9 mouse cellular contexts compared by ENCODE assay signal in genomic region chr1:131119026-131119425, GRCm38 (mm10). TPM values are rescaled to one million over a fixed set of nuclear protein-coding genes. Genes with fewer than 3 reads are reported as not detected.
DNase-seq lines count a peak whose midpoint lies in the region; ATAC-seq and TF ChIP-seq lines count a peak whose summit lies in the region.
"Had no signal": no experiment of that assay in that cellular context is flagged by ENCODE, and none has a peak within 500 bp of the region (broad histone marks: within the 10 kb centered on the region; RNA-seq: fewer than 3 reads in every experiment).

No protein-coding gene starts in this region.

- no peak for TF ChIP-seq POLR2A in liver, adult 2 months (IDR thresholded peaks at IDR 0.05; ENCODE audit: extremely low read depth, insufficient read depth, low read length)
- no peak for TF ChIP-seq POLR2A in small intestine, adult 2 months (IDR thresholded peaks at IDR 0.05; ENCODE audit: low read depth, low read length)

- no peak overlapping the region for H3K9ac ChIP-seq in intestine, postnatal 0 days (ENCODE audit: low read depth, low read length)
- no peak overlapping the region for H3K9ac ChIP-seq in intestine, embryonic 15.5 days
- no peak overlapping the region for H3K9ac ChIP-seq in liver, adult 2 months (ENCODE audit: low read depth, low read length)
- H3K9ac ChIP-seq: limb, embryonic 12.5 days had no signal

- peak; percentile 50 for DNase-seq in NIH3T3 (ENCODE audit: low read depth)
- peak; percentile 65 for DNase-seq in liver, adult 2 months (ENCODE audit: extremely low read depth, low read depth, low spot score)
- no peak for DNase-seq in layer of hippocampus, postnatal 14 days (ENCODE audit: low spot score in 2 of 2)
- DNase-seq in layer of hippocampus, adult 18-20 months (ENCODE audit: low spot score in 2 of 2): no peak
- no peak for DNase-seq in left cerebral cortex, adult 9 months (ENCODE audit: low spot score in 2 of 2)

- no peaks in the 10 kb centered on the region for H3K79me2 ChIP-seq in liver, adult 2 months (ENCODE audit: control insufficient read depth, insufficient read depth, low read length)

- TF ChIP-seq CTCF in intestine, postnatal 0 days (IDR thresholded peaks at IDR 0.05; ENCODE audit: low read depth): peak; percentile 69
- TF ChIP-seq CTCF in liver, adult 2 months (IDR thresholded peaks at IDR 0.05; ENCODE audit: low read depth, low read length): peak; percentile 74
- peak; percentile 47; the same call in 1 of the 2 replicates for TF ChIP-seq CTCF in small intestine, adult 2 months (IDR thresholded peaks at IDR 0.05; ENCODE audit: extremely low read depth, insufficient read length, insufficient replicate concordance, low read depth, low read length)

- H3K4me3 ChIP-seq in intestine, postnatal 0 days (ENCODE audit: low read depth, low read length): no peak overlapping the region
- no peak overlapping the region for H3K4me3 ChIP-seq in intestine, embryonic 15.5 days (replicated peaks)
- H3K4me3 ChIP-seq in liver, adult 2 months (ENCODE audit: insufficient read depth, low read depth, low read length): no peak overlapping the region
- H3K4me3 ChIP-seq in small intestine, adult 2 months (ENCODE audit: low read depth, low read length): no peak overlapping the region
- H3K4me3 ChIP-seq: limb, embryonic 12.5 days had no signal

- H3K27me3 ChIP-seq in intestine, postnatal 0 days (replicated peaks; ENCODE audit: control insufficient read depth, insufficient read depth, low read length): no peaks in the 10 kb centered on the region
- H3K27me3 ChIP-seq in intestine, embryonic 15.5 days (replicated peaks): no peaks in the 10 kb centered on the region
- no peaks in the 10 kb centered on the region for H3K27me3 ChIP-seq in liver, adult 2 months (ENCODE audit: control insufficient read depth, insufficient read depth, low read length)
- H3K27me3 ChIP-seq in small intestine, adult 2 months (ENCODE audit: control insufficient read depth, insufficient read depth, low read length): no peaks in the 10 kb centered on the region

- no peaks in the 10 kb centered on the region for H3K9me3 ChIP-seq in intestine, postnatal 0 days (ENCODE audit: control insufficient read depth)
- no peaks in the 10 kb centered on the region for H3K9me3 ChIP-seq in intestine, embryonic 15.5 days
- H3K9me3 ChIP-seq: limb, embryonic 12.5 days had no signal

- WGBS in intestine, postnatal 0 days: 66% methylated on average over 2 of the region's 2 CpGs
- 82% methylated on average over 2 of the region's 2 CpGs for WGBS in intestine, embryonic 15.5 days
- 51% methylated on average over 2 of the region's 2 CpGs for WGBS in liver, adult 2 months
- WGBS in small intestine, adult 2 months: 50% methylated on average over 2 of the region's 2 CpGs

- no peak overlapping the region for H3K27ac ChIP-seq in intestine, postnatal 0 days (ENCODE audit: low read depth, low read length)
- no peak overlapping the region for H3K27ac ChIP-seq in intestine, embryonic 15.5 days
- no peak overlapping the region for H3K27ac ChIP-seq in liver, adult 2 months (replicated peaks; ENCODE audit: insufficient read depth, low read depth, low read length)
- H3K27ac ChIP-seq in small intestine, adult 2 months (ENCODE audit: insufficient read depth, low read depth, low read length): no peak overlapping the region
- H3K27ac ChIP-seq: limb, embryonic 12.5 days had no signal

- H3K4me2 ChIP-seq in intestine, postnatal 0 days (replicated peaks; ENCODE audit: low read depth): no peak overlapping the region
- no peak overlapping the region for H3K4me2 ChIP-seq in intestine, embryonic 15.5 days (replicated peaks)
- H3K4me2 ChIP-seq: limb, embryonic 12.5 days had no signal

- H3K4me1 ChIP-seq in intestine, postnatal 0 days (replicated peaks; ENCODE audit: control insufficient read depth, insufficient read depth, low read length): no peaks in the 10 kb centered on the region
- H3K4me1 ChIP-seq in intestine, embryonic 15.5 days (replicated peaks): 0 out of 2 replicates have a peak, but pooled peaks cover 3% of the 10 kb centered on the region
- no peaks in the 10 kb centered on the region; the same call in 1 of the 2 replicates for H3K4me1 ChIP-seq in liver, adult 2 months (ENCODE audit: control insufficient read depth, insufficient read depth, low read length)
- peaks cover 9% of the 10 kb centered on the region; the same call in 1 of the 2 replicates for H3K4me1 ChIP-seq in small intestine, adult 2 months (ENCODE audit: control insufficient read depth, insufficient read depth, insufficient read length, low read length)
- H3K4me1 ChIP-seq: limb, embryonic 12.5 days had no signal

- ATAC-seq in intestine, postnatal 0 days: no peak
- ATAC-seq in intestine, embryonic 15.5 days: no peak

- no peaks in the 10 kb centered on the region for H3K36me3 ChIP-seq in intestine, postnatal 0 days (ENCODE audit: control insufficient read depth, insufficient read depth)
- no peaks in the 10 kb centered on the region for H3K36me3 ChIP-seq in intestine, embryonic 15.5 days
- H3K36me3 ChIP-seq in liver, adult 2 months (ENCODE audit: control insufficient read depth, insufficient read depth, low read length): no peaks in the 10 kb centered on the region
- H3K36me3 ChIP-seq in small intestine, adult 2 months (ENCODE audit: control insufficient read depth, insufficient read depth, low read length): no peaks in the 10 kb centered on the region
- H3K36me3 ChIP-seq: limb, embryonic 12.5 days had no signal

RNA-seq across cellular contexts. Expression of gene Dyrk3, which starts 19.1 kb away (rescaled TPM):
- 0.54 and 0.80 TPM in 2 replicates for polyA plus RNA-seq in intestine, postnatal 0 days (2015; fragmentation: Nextera tagmentation; extraction: Ambion mirVana)
- polyA plus RNA-seq in intestine, embryonic 15.5 days (2015; fragmentation: Nextera tagmentation; extraction: Ambion mirVana): 3.5 and 4.1 TPM in 2 replicates
- 0.87 and 1.3 TPM in 2 replicates for total RNA-seq in liver, adult 2 months (2014; rRNA removed)
- polyA plus RNA-seq in liver, adult 2 months (2012; rRNA removed): 0.50 and 0.73 TPM in 2 replicates
- 0.51 and 0.65 TPM in 2 replicates for polyA plus RNA-seq in small intestine, adult 2 months (2012; rRNA removed)
- 10 to 100 TPM; 13.3 to 14.2 TPM for total RNA-seq in layer of hippocampus, postnatal 14 days (2021)
- total RNA-seq in layer of hippocampus, adult 18-20 months (2021): 10 to 100 TPM; 17.4 to 20.2 TPM

RNA-seq across cellular contexts. Expression of gene Mapkapk2, which starts 21.4 kb away (rescaled TPM):
- 34.9 and 35.9 TPM in 2 replicates for polyA plus RNA-seq in intestine, postnatal 0 days (2015; fragmentation: Nextera tagmentation; extraction: Ambion mirVana)
- polyA plus RNA-seq in intestine, embryonic 15.5 days (2015; fragmentation: Nextera tagmentation; extraction: Ambion mirVana): 42.6 and 44.5 TPM in 2 replicates
- total RNA-seq in liver, adult 2 months (2014; rRNA removed): 29.5 and 30.0 TPM in 2 replicates
- 45.1 and 45.4 TPM in 2 replicates for polyA plus RNA-seq in liver, adult 2 months (2012; rRNA removed)
- polyA plus RNA-seq in small intestine, adult 2 months (2012; rRNA removed): 33.1 and 61.0 TPM in 2 replicates
- total RNA-seq in layer of hippocampus, postnatal 14 days (2021): 10 to 100 TPM; 26.1 to 30.4 TPM
- total RNA-seq in layer of hippocampus, adult 18-20 months (2021): 10 to 100 TPM; 32.2 to 33.8 TPM

RNA-seq across cellular contexts. Expression of gene Eif2d, which starts 34.0 kb away (rescaled TPM):
- polyA plus RNA-seq in intestine, postnatal 0 days (2015; fragmentation: Nextera tagmentation; extraction: Ambion mirVana): 26.4 and 27.1 TPM in 2 replicates
- polyA plus RNA-seq in intestine, embryonic 15.5 days (2015; fragmentation: Nextera tagmentation; extraction: Ambion mirVana): 53.0 and 55.1 TPM in 2 replicates
- total RNA-seq in liver, adult 2 months (2014; rRNA removed): 20.9 and 25.6 TPM in 2 replicates
- polyA plus RNA-seq in liver, adult 2 months (2012; rRNA removed): 24.0 and 28.9 TPM in 2 replicates
- polyA plus RNA-seq in small intestine, adult 2 months (2012; rRNA removed): 10.3 and 14.4 TPM in 2 replicates
- total RNA-seq in layer of hippocampus, postnatal 14 days (2021): 10 to 100 TPM; 38.8 to 39.2 TPM
- 10 to 100 TPM; 37.0 to 38.3 TPM for total RNA-seq in layer of hippocampus, adult 18-20 months (2021)

Comparison
In these comparisons a context has a peak if more than half of its experiments do, and no peak if none do; other contexts are left out.
1. DNase-seq: peak in NIH3T3 (single experiment) and liver, adult 2 months (single experiment); none in layer of hippocampus, postnatal 14 days (0 of 2), layer of hippocampus, adult 18-20 months (0 of 2) and left cerebral cortex, adult 9 months (0 of 2).
2. Peak in every context shown above with its lines, with median percentiles within 50 percentile points of each other: CTCF ChIP-seq.